In genomic region chr15:102175736-102176319, GRCm38 (mm10) we compare ENCODE assay signal across 20 mouse cellular contexts. TPM values are rescaled to one million over a fixed set of nuclear protein-coding genes. Genes with fewer than 3 reads are reported as not detected.
DNase-seq lines count a peak whose midpoint lies in the region; ATAC-seq and TF ChIP-seq lines count a peak whose summit lies in the region.
"Had no signal": no experiment of that assay in that cellular context is flagged by ENCODE, and none has a peak within 500 bp of the region (broad histone marks: within the 10 kb centered on the region; RNA-seq: fewer than 3 reads in every experiment).

No protein-coding gene starts in this region.

- H3K4me3 ChIP-seq in lung, adult 2 months (replicated peaks; ENCODE audit: extremely low read depth, low read depth, low read length), result no peak overlapping the region
- H3K4me3 ChIP-seq in intestine, embryonic 15.5 days (replicated peaks), result no peak overlapping the region
- H3K4me3 ChIP-seq: embryonic facial prominence, embryonic 10.5 days; forebrain, embryonic 13.5 days; heart, embryonic 12.5 days; hindbrain, embryonic 10.5 days had no signal

- WGBS in lung, adult 2 months, result 79% methylated on average over 16 of the region's 16 CpGs
- WGBS in intestine, embryonic 15.5 days, result 88% methylated on average over 16 of the region's 16 CpGs

- no peak for TF ChIP-seq CTCF in lung, adult 2 months (IDR thresholded peaks at IDR 0.05; ENCODE audit: insufficient read depth, low read length)

- peak; percentile 38 to 57 for DNase-seq in lung, adult 18-20 months
- no peak for DNase-seq in lung, postnatal 14 days
- peak; percentile 31 for DNase-seq in lung, adult 2 months
- peak; percentile 33 for DNase-seq in lung, postnatal 10 days
- DNase-seq in left cerebral cortex, adult 18-20 months (ENCODE audit: low spot score in 2 of 2), result no peak
- no peak for DNase-seq in left cerebral cortex, postnatal 10 days (ENCODE audit: extremely low spot score in 1 of 2, low spot score in 2 of 2)
- DNase-seq: adrenal gland, postnatal 14 days; cerebellum, adult 2 months; cerebellum, postnatal 10 days; forebrain, postnatal 0 days; gastrocnemius, postnatal 14 days had no signal

- intact Hi-C loops in left cerebral cortex, postnatal 10 days (cut with DNase I), result no loop called here

- no peaks in the 10 kb centered on the region for H3K27me3 ChIP-seq in intestine, embryonic 15.5 days (replicated peaks)
- H3K27me3 ChIP-seq: forebrain, embryonic 13.5 days; heart, embryonic 12.5 days had no signal

- H3K36me3 ChIP-seq in intestine, embryonic 15.5 days, result 0 out of 2 replicates have a peak, but pooled peaks cover 3% of the 10 kb centered on the region

- ATAC-seq in megakaryocyte, adult 5-6 weeks (ENCODE audit: poor library complexity, severe bottlenecking), result no peak
- no peak for ATAC-seq in intestine, embryonic 15.5 days
- ATAC-seq: activated CD4-positive, CD25-positive, alpha-beta regulatory T cell, adult 4 months; forebrain, embryonic 13.5 days; forebrain, postnatal 0 days had no signal

- H3K27ac ChIP-seq in intestine, embryonic 15.5 days, result no peak overlapping the region
- H3K27ac ChIP-seq: embryonic facial prominence, embryonic 10.5 days; forebrain, embryonic 13.5 days; hindbrain, embryonic 10.5 days; hindbrain, embryonic 14.5 days had no signal

- no peaks in the 10 kb centered on the region for H3K4me1 ChIP-seq in lung, adult 2 months (ENCODE audit: control insufficient read depth, insufficient read depth, low read length)
- H3K4me1 ChIP-seq in intestine, embryonic 15.5 days (replicated peaks), result 0 out of 2 replicates have a peak, but pooled peaks cover 2% of the 10 kb centered on the region
- H3K4me1 ChIP-seq: forebrain, embryonic 13.5 days; heart, embryonic 12.5 days; hindbrain, embryonic 10.5 days had no signal

- no peak overlapping the region for H3K9ac ChIP-seq in intestine, embryonic 15.5 days
- H3K9ac ChIP-seq: forebrain, embryonic 13.5 days; forebrain, postnatal 0 days; heart, embryonic 12.5 days; hindbrain, embryonic 14.5 days had no signal

- TF ChIP-seq POLR2A in lung, adult 2 months (IDR thresholded peaks at IDR 0.05; ENCODE audit: borderline replicate concordance, extremely low read depth, low read depth, low read length), result no peak

- no peak overlapping the region for H3K4me2 ChIP-seq in intestine, embryonic 15.5 days (replicated peaks)
- H3K4me2 ChIP-seq: forebrain, embryonic 13.5 days; heart, embryonic 12.5 days; hindbrain, embryonic 14.5 days had no signal

- H3K9me3 ChIP-seq in intestine, embryonic 15.5 days, result no peaks in the 10 kb centered on the region
- H3K9me3 ChIP-seq: embryonic facial prominence, embryonic 10.5 days; forebrain, embryonic 13.5 days; G1E; hindbrain, embryonic 10.5 days had no signal

RNA-seq across cellular contexts. Expression of gene Soat2, which starts 25.5 kb away (rescaled TPM):
- 1.1 and 1.2 TPM in 2 replicates for polyA plus RNA-seq in lung, adult 2 months (2012; rRNA removed)
- 0.78 and 0.82 TPM in 2 replicates for total RNA-seq in megakaryocyte, adult 5-6 weeks (2015)
- 0.89 and 1.1 TPM in 2 replicates for total RNA-seq in megakaryocyte, adult 5-6 weeks (2017)
- total RNA-seq in left cerebral cortex, adult 18-20 months (2021), result under 1 TPM in 1 of 2 experiments, not detected in 1; 0.30 TPM
- 12.0 and 14.3 TPM in 2 replicates for polyA plus RNA-seq in intestine, embryonic 15.5 days (2015; fragmentation: Nextera tagmentation; extraction: Ambion mirVana)
- under 1 TPM in 1 of 2 experiments, not detected in 1; 0.16 TPM for total RNA-seq in left cerebral cortex, postnatal 10 days (2021)
- polyA plus RNA-seq: cerebellum, adult 2 months; hindbrain, embryonic 14.5 days had no signal

RNA-seq across cellular contexts. Expression of gene Zfp740, which starts 27.2 kb away (rescaled TPM):
- polyA plus RNA-seq in lung, adult 2 months (2012; rRNA removed), result 25.8 and 46.6 TPM in 2 replicates
- total RNA-seq in megakaryocyte, adult 5-6 weeks (2015), result 27.7 and 38.0 TPM in 2 replicates
- 39.9 and 48.4 TPM in 2 replicates for total RNA-seq in megakaryocyte, adult 5-6 weeks (2017)
- 10 to 100 TPM; 71.0 to 71.7 TPM for total RNA-seq in left cerebral cortex, adult 18-20 months (2021)
- 41.3 and 44.1 TPM in 2 replicates for polyA plus RNA-seq in intestine, embryonic 15.5 days (2015; fragmentation: Nextera tagmentation; extraction: Ambion mirVana)
- total RNA-seq in left cerebral cortex, postnatal 10 days (2021), result 10 to 100 TPM; 53.2 to 56.7 TPM

RNA-seq across cellular contexts. Expression of gene Csad, which starts 28.7 kb away (rescaled TPM):
- polyA plus RNA-seq in lung, adult 2 months (2012; rRNA removed), result 92.8 and 106 TPM in 2 replicates
- total RNA-seq in megakaryocyte, adult 5-6 weeks (2015), result 5.6 and 9.3 TPM in 2 replicates
- total RNA-seq in megakaryocyte, adult 5-6 weeks (2017), result 8.6 and 15.4 TPM in 2 replicates
- total RNA-seq in left cerebral cortex, adult 18-20 months (2021), result 10 to 100 TPM; 28.5 to 30.6 TPM
- polyA plus RNA-seq in intestine, embryonic 15.5 days (2015; fragmentation: Nextera tagmentation; extraction: Ambion mirVana), result 45.8 and 49.3 TPM in 2 replicates
- total RNA-seq in left cerebral cortex, postnatal 10 days (2021), result 10 to 100 TPM; 25.8 to 27.5 TPM

RNA-seq across cellular contexts. Expression of gene Igfbp6, which starts 31.7 kb away (rescaled TPM):
- 337 and 400 TPM in 2 replicates for polyA plus RNA-seq in lung, adult 2 months (2012; rRNA removed)
- total RNA-seq in megakaryocyte, adult 5-6 weeks (2015), result 1.3 TPM in 1 of 2 replicates, not detected in the other
- not detected in 2 replicates for total RNA-seq in megakaryocyte, adult 5-6 weeks (2017)
- 10 to 100 TPM; 60.2 to 61.6 TPM for total RNA-seq in left cerebral cortex, adult 18-20 months (2021)
- polyA plus RNA-seq in intestine, embryonic 15.5 days (2015; fragmentation: Nextera tagmentation; extraction: Ambion mirVana), result 10.9 and 12.7 TPM in 2 replicates
- total RNA-seq in left cerebral cortex, postnatal 10 days (2021), result 1 to 10 TPM; 3.1 to 4.1 TPM
- polyA plus RNA-seq: hindbrain, embryonic 10.5 days had no signal

RNA-seq across cellular contexts. Expression of gene Spryd3, which starts 39.8 kb away (rescaled TPM):
- polyA plus RNA-seq in lung, adult 2 months (2012; rRNA removed), result 40.8 and 55.2 TPM in 2 replicates
- total RNA-seq in megakaryocyte, adult 5-6 weeks (2015), result 6.1 and 7.5 TPM in 2 replicates
- 20.6 and 22.6 TPM in 2 replicates for total RNA-seq in megakaryocyte, adult 5-6 weeks (2017)
- 100 to 1,000 TPM; 153 to 163 TPM for total RNA-seq in left cerebral cortex, adult 18-20 months (2021)
- polyA plus RNA-seq in intestine, embryonic 15.5 days (2015; fragmentation: Nextera tagmentation; extraction: Ambion mirVana), result 20.7 and 24.3 TPM in 2 replicates
- total RNA-seq in left cerebral cortex, postnatal 10 days (2021), result 100 to 1,000 TPM; 149 to 150 TPM

Comparison
In these comparisons a context has a peak if more than half of its experiments do, and no peak if none do; other contexts are left out.
1. DNase-seq: peak in lung, adult 18-20 months (2 of 2), lung, adult 2 months (single experiment) and lung, postnatal 10 days (single experiment); none in lung, postnatal 14 days (single experiment), left cerebral cortex, adult 18-20 months (0 of 2) and left cerebral cortex, postnatal 10 days (0 of 2).